Mouse (Mus musculus): ENCODE measurements around the gene Coasy.
A peak's percentile ranks its signal among the peaks of the same experiment; 100 is the strongest.
"Not testable (repeated sequence)": the region's sequence is repeated elsewhere in the genome, so short reads cannot be mapped to it uniquely, and the experiment has no call there.

Coasy gene

DNA sequence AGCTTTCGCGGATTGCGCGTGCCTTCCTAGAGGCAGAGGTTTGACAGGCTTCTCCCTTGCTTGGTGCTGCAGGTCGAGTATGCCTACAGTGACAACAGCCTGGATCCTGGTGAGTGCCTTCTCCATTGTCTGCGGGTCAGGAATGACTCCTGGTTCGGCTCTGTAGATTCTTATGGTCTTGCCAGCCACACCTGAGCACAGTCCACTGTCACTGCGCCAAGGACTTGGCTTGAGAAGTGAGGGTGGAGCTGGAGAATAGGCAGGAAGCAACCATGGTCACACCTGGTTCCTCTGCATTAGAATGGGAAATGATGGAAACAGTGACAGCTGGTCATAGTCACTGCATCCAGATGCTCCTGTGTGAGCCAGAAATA is 5.3 kb downstream of the Coasy start:
- DNase-seq (ENCODE audit: low spot score): no peak

DNA sequence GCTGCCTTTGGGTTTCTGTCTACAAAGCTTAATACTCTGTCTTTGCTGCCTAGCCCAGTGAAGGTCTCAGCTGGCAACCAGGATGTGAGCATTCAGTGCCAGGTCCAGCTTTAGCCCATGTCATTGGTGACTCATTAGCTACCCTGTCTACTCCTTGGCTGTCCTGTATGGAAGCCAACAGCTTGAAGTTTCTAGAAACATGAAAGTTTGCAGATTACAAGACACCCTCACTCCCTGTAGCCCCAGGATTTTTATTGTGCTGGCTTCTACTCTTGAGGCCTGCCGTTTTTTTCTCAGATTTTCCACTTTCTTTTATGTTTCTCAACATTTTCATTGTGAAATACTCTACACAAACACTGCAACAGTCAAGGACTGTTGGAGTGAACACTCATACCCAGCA is 7.6 kb downstream of the Coasy start:
- DNase-seq (ENCODE audit: low spot score): no peak

DNA sequence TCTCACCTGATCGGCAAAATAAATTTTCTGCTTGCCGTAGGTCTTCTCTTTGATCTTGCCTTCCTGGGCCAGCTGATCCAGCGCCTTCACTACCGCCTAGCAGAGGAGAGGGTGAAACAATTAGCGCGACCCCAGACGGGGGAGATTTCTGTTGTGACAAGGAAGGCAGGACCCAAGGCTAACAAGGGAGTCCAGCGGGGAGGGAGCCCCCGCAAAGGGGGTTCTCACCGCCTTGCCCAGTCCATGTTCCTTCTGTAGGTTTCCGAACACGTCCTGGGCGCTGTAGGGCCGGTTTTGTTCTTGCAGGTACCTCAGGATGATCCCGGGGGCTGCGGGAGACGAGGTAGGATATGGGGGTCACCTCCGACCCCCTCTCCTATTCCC is 12.6 kb downstream of the Coasy start:
- DNase-seq (ENCODE audit: low spot score): no peak

DNA sequence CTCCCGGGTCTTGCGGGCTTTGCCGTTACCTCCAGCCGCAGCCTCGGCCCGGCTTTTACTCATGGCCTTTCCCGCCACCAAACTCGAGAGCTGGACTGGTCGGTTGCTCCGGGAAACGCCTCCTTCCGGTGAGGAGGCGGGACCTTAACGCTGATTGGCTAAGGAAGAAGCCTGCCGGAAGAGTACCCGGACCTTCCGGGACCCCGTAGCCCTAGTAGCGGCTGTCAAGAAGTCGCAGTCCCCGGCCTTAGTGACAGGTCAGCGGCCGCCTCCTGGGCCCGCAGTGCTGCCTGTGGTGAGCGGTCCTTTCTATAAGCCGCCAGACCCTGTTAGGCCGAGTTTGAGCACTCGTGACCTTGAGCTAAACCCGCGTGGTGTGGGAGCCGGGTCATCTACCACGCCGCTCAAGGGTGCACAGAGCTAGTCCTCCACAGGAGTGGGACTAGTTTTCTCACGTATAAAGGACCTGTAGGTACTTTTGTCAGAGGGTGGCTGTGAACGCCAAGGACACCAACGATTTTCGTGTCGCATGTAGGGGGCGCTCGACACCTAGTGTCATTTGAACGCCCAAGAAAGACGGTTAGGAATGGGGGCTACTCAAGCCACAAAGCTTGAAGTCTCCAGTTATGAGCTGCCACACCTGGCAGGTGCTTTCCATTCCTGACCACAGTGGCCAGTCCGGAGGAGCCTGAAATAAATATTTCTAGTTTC is 13.1 kb downstream of the Coasy start, which contains the start of gene Psmc3ip:
Gene Psmc3ip, minus strand, starts transcription at position 123 of the 711 bp plus-strand sequence.
- peak; percentile 95 for DNase-seq (ENCODE audit: low spot score)

GRCm38 (mm10) chr11:101098231-101098630 is 15.9 kb downstream of the Coasy start:
- DNase-seq (ENCODE audit: low spot score): no peak

GRCm38 (mm10) chr11:101103011-101103410 is 20.6 kb downstream of the Coasy start:
- no peak for DNase-seq (ENCODE audit: low spot score)

- DNase-seq (ENCODE audit: low spot score): no peak
These were observed 27.0 kb downstream of the Coasy start for GRCm38 (mm10) chr11:101109351-101109750.

GRCm38 (mm10) chr11:101110708-101111107 is 28.3 kb downstream of the Coasy start:
- DNase-seq (ENCODE audit: low spot score): no peak

- DNase-seq (ENCODE audit: low spot score): no peak
These were observed 28.8 kb downstream of the Coasy start for GRCm38 (mm10) chr11:101111178-101111577.

- no peak for DNase-seq (ENCODE audit: low spot score)
These were observed 29.8 kb downstream of the Coasy start for GRCm38 (mm10) chr11:101112186-101112585.

DNA sequence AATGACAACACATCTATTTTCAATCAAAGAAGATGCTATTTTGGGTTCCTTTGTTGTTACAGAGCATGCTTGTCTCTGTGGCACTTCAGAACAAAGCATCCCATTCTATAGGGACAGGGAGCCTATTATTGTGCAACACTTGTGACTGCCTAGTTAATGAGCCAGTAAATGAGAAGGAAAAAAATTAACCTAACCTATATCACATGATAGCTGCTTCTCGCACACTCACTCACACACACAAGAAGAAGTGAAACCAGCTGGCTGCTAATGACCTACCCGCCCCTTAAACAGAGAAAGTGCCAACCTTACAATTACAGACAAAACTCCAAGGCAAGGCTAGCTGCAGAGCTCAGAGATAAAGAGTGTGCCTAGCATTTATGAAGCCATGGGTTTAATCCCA is 33.2 kb downstream of the Coasy start:
- no peak for DNase-seq (ENCODE audit: low spot score)

GRCm38 (mm10) chr11:101118105-101118504 is 35.7 kb downstream of the Coasy start:
- peak; percentile 63 for DNase-seq (ENCODE audit: low spot score)

DNA sequence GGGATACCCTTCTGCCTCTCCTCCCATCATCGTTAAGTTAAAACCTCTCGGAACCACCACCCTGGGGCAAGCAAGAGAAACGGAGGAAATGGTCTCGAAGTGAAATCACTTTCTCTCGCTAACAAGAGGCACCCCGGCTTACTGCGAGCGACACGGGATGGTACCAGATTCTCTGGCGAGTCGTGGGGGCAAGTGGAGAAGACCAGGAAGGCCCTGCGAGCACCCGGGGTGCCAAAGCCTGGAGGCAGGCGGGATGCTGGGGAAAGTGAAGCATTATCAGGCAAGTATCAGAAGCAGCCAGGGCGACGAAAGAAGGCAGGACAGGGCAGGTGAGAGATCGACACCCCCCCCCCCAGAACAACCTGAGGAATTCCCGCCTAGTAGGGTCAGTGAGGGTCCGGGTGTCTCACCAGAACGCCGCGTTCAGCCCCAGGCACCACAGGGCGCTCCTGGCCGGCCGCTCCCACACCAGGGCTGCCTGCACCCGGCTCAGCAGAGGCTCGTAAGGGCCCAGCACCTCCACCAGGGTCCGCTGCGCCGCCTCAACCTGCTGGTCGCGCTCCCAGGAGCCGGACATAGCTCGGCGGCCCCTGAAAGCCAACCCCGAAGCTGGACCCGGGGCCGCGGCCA is 36.9 kb downstream of the Coasy start:
- DNase-seq (ENCODE audit: low spot score): no peak

GRCm38 (mm10) chr11:101119761-101120544 is 37.6 kb downstream of the Coasy start, which contains the start of the genes Retreg3 and Tubg1:
Retreg3 (minus strand) TSS chr11:101119893.
Tubg1 (plus strand) TSS chr11:101119938.
- peak; percentile 99 for DNase-seq (ENCODE audit: low spot score)

- DNase-seq (ENCODE audit: low spot score): no peak
These were observed 38.3 kb downstream of the Coasy start for GRCm38 (mm10) chr11:101120545-101121188.

- DNase-seq (ENCODE audit: low spot score): not testable (repeated sequence)
These were observed 42.1 kb downstream of the Coasy start for GRCm38 (mm10) chr11:101124494-101124893.

- not testable (repeated sequence) for DNase-seq (ENCODE audit: low spot score)
These were observed 42.6 kb downstream of the Coasy start for GRCm38 (mm10) chr11:101125008-101125407.

DNA sequence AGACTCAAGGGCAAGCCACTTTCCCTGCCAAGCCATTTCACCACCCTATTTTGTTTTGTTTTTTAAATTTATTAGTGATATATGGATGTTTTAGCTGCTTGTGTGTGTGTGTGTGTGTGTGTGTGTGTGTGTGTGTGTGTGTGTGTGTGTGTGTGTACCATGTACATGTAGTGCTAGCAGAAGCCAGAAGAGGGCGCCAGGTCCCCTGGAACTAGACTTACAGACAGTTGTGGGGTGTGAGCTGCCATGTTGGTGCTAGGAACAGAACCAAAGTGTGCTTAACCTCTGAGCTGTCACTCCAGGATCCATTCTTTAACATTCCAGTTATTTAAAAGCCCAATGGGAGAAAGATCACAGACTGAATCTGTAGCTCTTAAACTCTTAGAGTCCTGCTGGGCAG is 44.7 kb downstream of the Coasy start:
- DNase-seq (ENCODE audit: low spot score): no peak

DNA sequence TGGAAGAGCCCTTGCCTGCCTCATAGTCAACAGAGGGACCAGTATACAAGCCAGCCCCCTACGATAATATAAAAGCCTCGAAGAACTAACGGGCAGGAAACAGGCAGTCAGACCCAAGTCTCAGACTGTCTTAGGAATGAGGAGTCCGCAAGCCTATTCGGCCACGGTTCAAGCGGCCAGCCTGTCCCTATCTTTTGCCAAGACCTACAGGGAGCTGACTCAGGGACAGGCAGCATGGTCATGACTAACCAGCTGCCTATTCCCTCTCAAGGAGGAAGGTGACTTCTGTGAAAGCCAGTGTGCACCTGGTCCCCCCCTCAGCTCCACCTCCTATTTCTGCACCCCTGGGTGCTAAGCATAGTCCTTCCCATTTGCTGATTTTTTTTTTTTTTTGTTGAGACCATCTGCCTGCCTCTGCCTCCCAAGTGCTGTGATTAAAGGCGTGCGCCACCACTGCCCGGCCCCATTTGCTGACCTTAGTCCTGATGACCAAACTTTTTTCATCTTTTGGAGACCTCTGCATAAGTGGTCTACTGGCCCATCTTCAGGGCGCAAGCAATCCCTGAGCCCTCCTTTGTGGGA is 46.7 kb downstream of the Coasy start:
- no peak for DNase-seq (ENCODE audit: low spot score)

DNA sequence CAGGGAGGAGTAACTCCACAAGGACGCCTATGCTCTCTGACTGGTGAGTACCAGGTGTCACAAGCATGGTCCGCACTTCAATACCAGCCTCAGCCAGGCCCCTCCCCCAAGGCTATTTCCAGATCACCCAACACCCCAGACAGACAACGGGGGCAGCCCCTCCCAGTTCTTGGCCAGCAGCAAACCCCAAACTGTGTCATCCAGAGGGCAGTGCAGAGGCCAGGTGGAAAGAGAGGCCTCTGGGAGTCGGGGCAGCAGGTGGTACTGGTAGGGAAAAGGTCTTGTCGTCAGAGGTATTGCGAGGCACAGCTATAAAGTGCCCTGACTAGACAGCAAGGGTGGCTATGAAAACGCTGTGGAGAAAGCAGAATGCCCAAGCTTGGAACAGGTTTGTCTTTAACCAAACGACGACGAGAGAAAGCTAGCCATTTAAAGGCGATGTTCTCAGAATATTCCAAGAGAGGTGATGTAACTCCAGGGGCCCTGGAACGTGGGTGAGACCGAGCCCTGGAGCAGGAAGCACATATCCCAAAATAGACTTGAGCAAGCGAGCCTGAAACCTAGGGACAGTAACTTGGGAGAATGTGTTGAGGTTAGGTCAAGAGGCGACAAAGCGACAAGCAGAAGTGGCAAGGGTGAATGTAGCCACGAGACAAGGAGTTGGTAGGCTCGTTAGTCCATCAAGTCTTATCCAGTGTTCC is 47.8 kb downstream of the Coasy start:
- DNase-seq (ENCODE audit: low spot score): no peak

DNA sequence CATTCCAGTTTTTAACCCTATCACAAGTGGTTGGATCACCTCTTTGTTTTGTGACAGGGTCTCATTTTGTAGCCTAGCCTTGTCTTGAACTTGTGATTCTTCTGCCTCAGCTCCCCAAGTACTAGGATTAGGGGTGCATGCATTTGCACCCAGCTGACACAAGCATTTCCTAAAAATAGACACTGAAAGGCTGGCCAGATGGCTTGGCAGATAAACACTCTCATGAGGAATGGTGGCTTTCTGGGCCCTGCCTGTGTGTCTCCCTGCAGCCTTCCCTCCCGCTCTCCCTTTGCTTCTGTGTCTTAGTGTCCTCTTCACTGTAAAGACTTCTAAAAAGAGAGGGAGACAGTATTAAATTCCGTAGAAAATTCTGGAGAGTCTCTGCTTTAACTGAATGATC is 48.8 kb downstream of the Coasy start:
- no peak for DNase-seq (ENCODE audit: low spot score)

Data from yolk sac, embryonic 10.5 days (tissue).